Mouse (Mus musculus): ENCODE data around the gene Cadm1.

DNA sequence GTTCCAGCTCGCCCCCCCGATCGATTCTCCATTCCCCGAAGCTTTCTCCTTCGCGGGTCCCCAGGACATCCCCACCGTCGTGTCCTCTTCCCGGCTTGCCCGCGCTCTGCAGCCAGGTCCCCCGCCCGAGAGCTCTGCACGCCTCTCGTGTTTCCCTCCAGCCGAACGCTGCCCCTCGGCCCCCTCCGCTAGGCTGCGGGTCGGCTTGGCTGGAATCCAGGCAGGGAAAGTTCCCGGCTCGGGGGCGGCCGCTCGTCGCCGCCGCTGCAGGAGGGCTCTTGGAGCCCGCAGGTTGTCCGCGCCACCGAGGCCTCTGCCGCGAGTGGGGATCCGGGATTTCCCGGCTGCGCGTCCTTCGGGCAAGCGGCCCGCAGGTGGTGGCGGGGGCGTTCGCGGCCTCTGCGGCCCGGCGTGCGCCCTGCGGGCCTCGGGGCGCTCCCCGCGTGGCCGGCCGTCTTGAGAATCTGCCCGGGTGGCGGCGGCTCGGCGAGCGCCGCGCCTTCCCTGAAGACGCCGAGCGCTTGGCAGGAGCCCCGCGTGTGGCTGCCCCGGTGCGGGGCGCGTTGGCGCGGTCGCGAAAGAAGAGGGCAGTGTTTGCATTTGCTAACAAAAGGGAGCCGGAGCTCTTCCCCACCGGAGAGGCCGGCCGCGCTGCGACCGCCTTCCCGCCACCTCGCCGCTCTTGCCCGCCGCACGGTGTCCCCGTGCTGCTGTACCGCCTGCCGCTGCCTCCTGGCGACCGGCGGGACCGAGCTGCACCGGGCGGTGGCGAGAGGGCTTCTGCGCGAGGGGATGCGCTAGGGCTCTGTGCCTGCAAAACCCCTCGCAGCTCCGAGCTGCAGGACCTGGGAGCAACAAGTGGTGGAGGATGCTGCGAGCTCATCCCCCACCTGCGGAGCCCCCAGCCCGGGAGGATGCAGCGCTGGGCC lies 1.2 kb downstream of the Cadm1 start:
- no peak for TF ChIP-seq POLR2A (IDR thresholded peaks at IDR 0.05; ENCODE audit: insufficient read depth, low read length)
- no peak for TF ChIP-seq EP300 (IDR thresholded peaks at IDR 0.05; ENCODE audit: insufficient read depth, low read depth, low read length)
- TF ChIP-seq CTCF (IDR thresholded peaks at IDR 0.05; ENCODE audit: low read depth, low read length): no peak

Measured in ES-Bruce4 (cell line).